Mouse (Mus musculus): ENCODE measurements at regions not wholly inside any gene's neighbourhood (a gene's known extent, or its start where the extent isn't known, plus 50 kb on each side); places are given as distances from the start of the nearest gene placed in this dataset.
A peak's percentile ranks its signal among the peaks of the same experiment; 100 is the strongest.

DNA sequence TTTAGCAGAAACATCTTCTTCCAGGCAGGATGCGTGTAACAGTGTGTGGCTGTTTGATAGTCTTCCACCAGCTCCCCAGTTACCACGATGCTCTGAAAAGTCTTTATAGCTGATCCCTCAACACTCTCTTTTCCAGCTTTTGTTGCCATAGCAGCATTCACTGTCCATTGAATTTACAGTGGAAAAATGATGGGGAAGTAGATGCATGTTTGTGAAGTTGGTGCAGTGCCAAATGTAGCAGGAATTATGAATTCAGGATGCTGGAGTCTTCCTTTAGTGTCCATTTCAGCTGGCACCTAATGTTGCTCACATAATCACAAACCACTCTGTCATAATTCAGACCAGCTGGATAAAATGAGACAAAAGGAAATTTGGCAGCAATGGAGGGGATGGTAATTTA lies 99.0 kb upstream of the Tbc1d2b start:
- ATAC-seq (ENCODE audit: insufficient number of reproducible peaks, low FRiP score, low TSS enrichment): peak; percentile 68

GRCm38 (mm10) chr9:90367745-90368144 lies 97.1 kb upstream of the Tbc1d2b start:
- ATAC-seq (ENCODE audit: insufficient number of reproducible peaks, low FRiP score, low TSS enrichment): no peak

DNA sequence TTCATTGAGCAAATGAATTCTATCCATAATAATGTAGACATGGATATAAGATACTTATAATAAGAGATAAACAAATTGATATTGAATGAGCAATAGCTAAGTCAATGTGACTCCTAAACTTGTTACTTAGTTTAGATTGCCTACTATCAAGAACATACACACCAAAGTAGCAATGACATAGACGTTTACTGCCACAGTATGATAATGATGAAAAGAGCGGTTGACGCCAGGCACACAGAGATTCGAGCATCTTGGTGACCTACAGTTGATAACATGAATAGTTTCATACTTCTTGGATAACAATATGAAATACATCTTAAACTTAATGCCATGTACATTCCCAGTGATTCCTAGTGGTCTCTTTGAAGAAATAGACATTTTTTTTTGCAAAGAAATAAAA lies 55.9 kb upstream of the Tbc1d2b start:
- no peak for ATAC-seq (ENCODE audit: insufficient number of reproducible peaks, low FRiP score, low TSS enrichment)

Data from cerebellum, adult (tissue).